Mouse (Mus musculus): ENCODE data around the gene Lama4.

Gene Lama4

GRCm38 (mm10) chr10:38965075-38965781 is at the start of gene Lama4:
Gene Lama4, plus strand, starts transcription at chr10:38965515.
- DNase-seq (ENCODE audit: low spot score), result no peak

GRCm38 (mm10) chr10:38916027-38916617 is 49.2 kb upstream of the Lama4 start:
- no peak for DNase-seq (ENCODE audit: low spot score)

- DNase-seq (ENCODE audit: low spot score), result no peak
Measured at GRCm38 (mm10) chr10:38928940-38929697, 36.2 kb upstream of the Lama4 start.

- no peak for DNase-seq (ENCODE audit: low spot score)
Measured at GRCm38 (mm10) chr10:38944701-38945100, 20.6 kb upstream of the Lama4 start.

- no peak for DNase-seq (ENCODE audit: low spot score)
Measured at GRCm38 (mm10) chr10:38961920-38962319, 3.4 kb upstream of the Lama4 start.

- DNase-seq (ENCODE audit: low spot score), result no peak
Measured at GRCm38 (mm10) chr10:38964719-38965074, 618 bp upstream of the Lama4 start.

- no peak for DNase-seq (ENCODE audit: low spot score)
Measured at GRCm38 (mm10) chr10:38965857-38966256, 542 bp downstream of the Lama4 start.

- DNase-seq (ENCODE audit: low spot score), result no peak
Measured at GRCm38 (mm10) chr10:38966646-38967045, 1.3 kb downstream of the Lama4 start.

- no peak for DNase-seq (ENCODE audit: low spot score)
Measured at GRCm38 (mm10) chr10:38968326-38969072, 3.2 kb downstream of the Lama4 start.

- no peak for DNase-seq (ENCODE audit: low spot score)
Measured at GRCm38 (mm10) chr10:38969543-38969942, 4.2 kb downstream of the Lama4 start.

- DNase-seq (ENCODE audit: low spot score), result no peak
Measured at GRCm38 (mm10) chr10:38969975-38970374, 4.7 kb downstream of the Lama4 start.

- no peak for DNase-seq (ENCODE audit: low spot score)
Measured at GRCm38 (mm10) chr10:38972221-38972946, 7.1 kb downstream of the Lama4 start.

GRCm38 (mm10) chr10:38973016-38973415 is 7.7 kb downstream of the Lama4 start:
- DNase-seq (ENCODE audit: low spot score), result no peak

- DNase-seq (ENCODE audit: low spot score), result no peak
Measured at GRCm38 (mm10) chr10:38978195-38978594, 12.9 kb downstream of the Lama4 start.

GRCm38 (mm10) chr10:38979699-38980098 is 14.4 kb downstream of the Lama4 start:
- DNase-seq (ENCODE audit: low spot score), result no peak

GRCm38 (mm10) chr10:38980980-38981379 is 15.7 kb downstream of the Lama4 start:
- DNase-seq (ENCODE audit: low spot score), result no peak

GRCm38 (mm10) chr10:38984358-38985075 is 19.2 kb downstream of the Lama4 start:
- DNase-seq (ENCODE audit: low spot score), result no peak

GRCm38 (mm10) chr10:38986053-38986452 is 20.7 kb downstream of the Lama4 start:
- DNase-seq (ENCODE audit: low spot score), result no peak

- no peak for DNase-seq (ENCODE audit: low spot score)
Measured at GRCm38 (mm10) chr10:38992827-38993226, 27.5 kb downstream of the Lama4 start.

- no peak for DNase-seq (ENCODE audit: low spot score)
Measured at GRCm38 (mm10) chr10:38993632-38994424, 28.5 kb downstream of the Lama4 start.

All from layer of hippocampus, adult 9-10 months (tissue).